Mouse (Mus musculus): Measurements from ENCODE around the gene Olfr1449. TPM values are rescaled to one million over a fixed set of nuclear protein-coding genes. Genes with fewer than 3 reads are reported as not detected.
"Not testable (repeated sequence)": the region's sequence is repeated elsewhere in the genome, so short reads cannot be mapped to it uniquely, and the experiment has no call there.

Gene Olfr1449
- not detected for total RNA-seq (2021)

GRCm38 (mm10) chr19:12930540-12930939 lies at the start of gene Olfr1449:
Gene Olfr1449, plus strand, starts transcription at chr19:12930840.
- DNase-seq (ENCODE audit: low spot score) = no peak
- intact Hi-C loops (cut with DNase I) = no loop called here

- intact Hi-C loops (cut with DNase I) = no loop called here
- DNase-seq (ENCODE audit: low spot score) = no peak
Measured at GRCm38 (mm10) chr19:12883555-12883954, 47.1 kb upstream of the Olfr1449 start, which contains the start of gene Olfr1445. Gene Olfr1445, plus strand, starts transcription at chr19:12883855.

- intact Hi-C loops (cut with DNase I) = no loop called here
- DNase-seq (ENCODE audit: low spot score) = no peak
Measured at GRCm38 (mm10) chr19:12893424-12893823, 37.2 kb upstream of the Olfr1449 start, which contains the start of gene Olfr1446. Gene Olfr1446, minus strand, starts transcription at chr19:12893524.

GRCm38 (mm10) chr19:12903643-12904042 lies 27.0 kb upstream of the Olfr1449 start, which contains the start of gene Olfr1447:
Gene Olfr1447, minus strand, starts transcription at chr19:12903743.
- no peak for DNase-seq (ENCODE audit: low spot score)
- intact Hi-C loops (cut with DNase I) = no loop called here

- intact Hi-C loops (cut with DNase I) = no loop called here
- no peak for DNase-seq (ENCODE audit: low spot score)
Measured at GRCm38 (mm10) chr19:12924319-12924718, 6.3 kb upstream of the Olfr1449 start, which contains the start of gene Olfr1448. Gene Olfr1448, minus strand, starts transcription at chr19:12924419.

- DNase-seq (ENCODE audit: low spot score) = no peak
- intact Hi-C loops (cut with DNase I) = no loop called here
Measured at GRCm38 (mm10) chr19:12949958-12950357, 19.3 kb downstream of the Olfr1449 start, which contains the start of gene Olfr1450. Gene Olfr1450, plus strand, starts transcription at chr19:12950258.

- intact Hi-C loops (cut with DNase I); DNase-seq (ENCODE audit: low spot score): not testable (repeated sequence)
Measured at GRCm38 (mm10) chr19:12970082-12970481, 39.4 kb downstream of the Olfr1449 start.

Other genes with a start within 250 kb of the Olfr1449 start
- not detected for gene Keg1, start 235.1 kb upstream of the Olfr1449 start, total RNA-seq (2021)
- 1 to 10 TPM; 2.0 to 2.4 TPM for gene Cntf, start 165.2 kb upstream of the Olfr1449 start, total RNA-seq (2021)
- gene Zfp91, start 134.7 kb upstream of the Olfr1449 start, total RNA-seq (2021) = 10 to 100 TPM; 76.2 to 77.0 TPM
- gene Lpxn, start 134.6 kb upstream of the Olfr1449 start, total RNA-seq (2021) = 1 to 10 TPM in 1 of 2 experiments, under 1 TPM in 1; 0.88 to 1.1 TPM
- not detected for gene Gm5244, start 84.2 kb upstream of the Olfr1449 start, total RNA-seq (2021)
- not detected for gene Olfr1444, start 73.6 kb upstream of the Olfr1449 start, total RNA-seq (2021)
- gene Olfr1445, start 47.0 kb upstream of the Olfr1449 start, total RNA-seq (2021) = not detected
- gene Olfr1446, start 37.3 kb upstream of the Olfr1449 start, total RNA-seq (2021) = not detected
- not detected for gene Olfr1447, start 27.1 kb upstream of the Olfr1449 start, total RNA-seq (2021)
- gene Olfr1448, start 6.4 kb upstream of the Olfr1449 start, total RNA-seq (2021) = not detected
- not detected for gene Olfr1450, start 19.4 kb downstream of the Olfr1449 start, total RNA-seq (2021)
- gene Olfr1451, start 64.2 kb downstream of the Olfr1449 start, total RNA-seq (2021) = not detected
- gene Olfr1453, start 97.5 kb downstream of the Olfr1449 start, total RNA-seq (2021) = not detected
- not detected for gene Olfr1454, start 129.8 kb downstream of the Olfr1449 start, total RNA-seq (2021)
- not detected for gene Olfr1457, start 167.1 kb downstream of the Olfr1449 start, total RNA-seq (2021)
- gene Olfr1458, start 175.9 kb downstream of the Olfr1449 start, total RNA-seq (2021) = not detected
- under 1 TPM in 1 of 2 experiments, not detected in 1; 0.05 TPM for gene Olfr1459, start 218.7 kb downstream of the Olfr1449 start, total RNA-seq (2021)
- not detected for gene Olfr1461, start 232.2 kb downstream of the Olfr1449 start, total RNA-seq (2021)